Mouse (Mus musculus) lung, embryonic 14.5 days (tissue): ENCODE data around the gene Gm4869. TPM values are rescaled to one million over a fixed set of nuclear protein-coding genes. Genes with fewer than 3 reads are reported as not detected.

Experiments used
- ATAC-seq: fragments of 200-750 bp; cut with Nextera tagmentation; 2 replicates; pipeline ENCODE4 v1.8.0; 2017; ENCODE audit warnings: mild to moderate bottlenecking, moderate TSS enrichment, moderate library complexity; ENCODE audit not compliant: insufficient read depth
- DNase-seq: peaks from one replicate; pipeline ENCODE4 v3.0.0-alpha.2; 2015
- H3K27ac ChIP-seq: fragments of 300-500 bp; sonication (generic); 2 replicates; pipeline ENCODE4 v1.5.1; 2014; ENCODE audit warnings: low read depth, mild to moderate bottlenecking, moderate library complexity
- H3K27me3 ChIP-seq: fragments of 300-500 bp; sonication (generic); 2 replicates; pipeline ENCODE4 v1.6.1; 2014; ENCODE audit warnings: low read length, control low read depth; ENCODE audit not compliant: insufficient read depth
- H3K36me3 ChIP-seq: fragments of 300-500 bp; sonication (generic); 2 replicates; pipeline ENCODE4 v1.6.1; 2014; ENCODE audit warnings: control low read depth; ENCODE audit not compliant: insufficient read depth
- H3K4me1 ChIP-seq: fragments of 300-500 bp; sonication (generic); 2 replicates; pipeline ENCODE4 v1.6.1; 2014; ENCODE audit warnings: antibody characterized with exemption, control low read depth; ENCODE audit not compliant: insufficient read depth
- H3K4me2 ChIP-seq: fragments of 300-500 bp; sonication (generic); 2 replicates; pipeline ENCODE4 v1.6.1; 2014; ENCODE audit warnings: mild to moderate bottlenecking
- H3K4me3 ChIP-seq: fragments of 300-500 bp; sonication (generic); 2 replicates; pipeline ENCODE4 v1.5.1; 2014; ENCODE audit warnings: low read depth, low read length
- H3K9ac ChIP-seq: fragments of 300-500 bp; sonication (generic); 2 replicates; pipeline ENCODE4 v1.6.1; 2014
- H3K9me3 ChIP-seq: fragments of 300-500 bp; sonication (generic); 2 replicates; pipeline ENCODE4 v1.6.1; 2016; ENCODE audit warnings: low read depth, low read length, control low read depth
- CTCF ChIP-seq: IDR thresholded peaks from 2 replicates; pipeline ENCODE4 v1.5.1; 2016; ENCODE audit warnings: antibody characterized with exemption, low read depth
- WGBS: fragments of 180-500 bp; shearing (Covaris S2); extraction: QIAGEN DNeasy Blood & Tissue Kit; methylation state at CpG from one replicate; pipeline ENCODE4 v1.1.7; 2014; 5-methylcytosine and 5-hydroxymethylcytosine counted together
- polyA plus RNA-seq: library from polyadenylated mRNA; unstranded; fragments of >200 nt; fragmentation: Nextera tagmentation; extraction: Ambion mirVana; gene quantifications from 2 replicates; pipeline ENCODE4 v1.2.1, GENCODE M21; 2014

Gene Gm4869
- polyA plus RNA-seq, 1 experiment from 2014 or later = not detected

DNA sequence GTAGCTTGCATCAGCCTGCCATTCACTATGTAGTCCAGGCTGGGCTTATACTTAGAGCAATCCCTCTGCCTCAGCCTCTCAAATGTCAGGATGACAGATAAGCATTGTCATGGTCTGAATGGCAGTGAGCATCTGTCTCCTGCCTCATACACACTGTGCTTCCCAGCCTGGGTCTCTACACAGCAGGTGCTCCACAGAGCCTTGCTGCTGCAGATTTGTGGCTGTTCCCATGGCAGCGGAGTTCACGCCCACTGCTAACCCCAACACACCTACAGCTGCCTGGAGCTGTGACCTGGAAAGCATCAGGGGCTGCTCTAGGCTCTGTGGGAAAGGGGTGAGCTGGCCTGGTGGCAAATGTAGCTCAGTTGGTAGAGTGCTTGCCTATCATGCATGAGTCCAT lies 19.5 kb downstream of the Gm4869 start:
- DNase-seq (no peak), ATAC-seq (no peak)
- WGBS = 79% methylated on average over 2 of the region's 2 CpGs
- H3K4me1 ChIP-seq = no peaks in the 10 kb centered on the region
- H3K9ac ChIP-seq = no peak overlapping the region
- no peak overlapping the region for H3K4me2 ChIP-seq
- H3K27ac ChIP-seq = no peak overlapping the region
- H3K27me3 ChIP-seq = no peaks in the 10 kb centered on the region
- no peak for TF ChIP-seq CTCF
- H3K4me3 ChIP-seq = no peak overlapping the region
- H3K36me3 ChIP-seq = no peaks in the 10 kb centered on the region
- H3K9me3 ChIP-seq = no peaks in the 10 kb centered on the region

DNA sequence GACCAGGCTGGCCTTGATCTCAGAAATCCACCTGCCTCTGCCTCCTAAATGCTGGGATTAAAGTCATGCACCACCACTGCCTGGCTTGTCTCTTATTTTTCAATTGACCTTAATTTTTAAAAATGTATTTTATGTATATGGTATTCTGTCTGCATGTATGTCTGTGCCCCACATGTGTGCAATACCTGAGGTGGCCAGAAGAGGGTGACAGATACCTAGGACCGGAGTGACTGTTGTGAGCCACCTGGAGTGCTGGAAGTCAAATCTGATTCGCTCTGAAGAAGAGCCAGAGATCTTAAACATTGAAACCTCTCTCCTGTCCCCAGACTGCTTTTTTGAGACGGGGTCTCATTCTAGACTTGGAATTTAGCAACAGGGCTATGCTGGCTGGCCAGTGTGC lies 26.9 kb downstream of the Gm4869 start:
- Histone ChIP-seq H3K9me3 (no peaks in the 10 kb centered on the region), H3K4me1 (no peaks in the 10 kb centered on the region), H3K27ac (no peak overlapping the region), H3K27me3 (no peaks in the 10 kb centered on the region), H3K9ac (no peak overlapping the region), H3K36me3 (no peaks in the 10 kb centered on the region), H3K4me2 (no peak overlapping the region), H3K4me3 (no peak overlapping the region)
- ATAC-seq (no peak), DNase-seq (peak; percentile 27)
- peak; percentile 58 for TF ChIP-seq CTCF
- WGBS = 77% methylated on average over 3 of the region's 3 CpGs

DNA sequence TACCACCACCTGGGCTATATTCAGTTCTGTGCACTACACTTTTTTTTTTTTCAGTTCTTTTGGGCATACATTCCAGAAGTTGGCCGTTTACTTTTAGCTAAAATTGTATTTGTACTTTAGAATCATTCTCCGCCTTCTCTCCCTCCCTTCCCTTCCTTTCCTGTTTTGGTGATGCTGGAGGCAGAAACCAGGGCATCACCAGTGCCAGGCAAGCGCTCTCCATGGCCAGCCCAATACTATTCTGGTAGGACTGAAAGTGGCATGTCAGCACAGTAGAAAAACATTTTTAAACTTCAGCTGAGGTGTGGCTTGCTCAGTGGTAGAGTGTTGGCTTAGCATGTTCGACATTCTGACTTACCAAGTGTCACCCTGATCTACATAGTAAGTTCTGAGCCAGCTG lies 36.0 kb downstream of the Gm4869 start:
- TF ChIP-seq CTCF = no peak
- H3K4me2 ChIP-seq = no peak overlapping the region
- no peaks in the 10 kb centered on the region for H3K36me3 ChIP-seq
- no peaks in the 10 kb centered on the region for H3K9me3 ChIP-seq
- H3K4me1 ChIP-seq = no peaks in the 10 kb centered on the region
- no peaks in the 10 kb centered on the region for H3K27me3 ChIP-seq
- WGBS = 70% methylated on average over 4 of the region's 4 CpGs
- DNase-seq (no peak), ATAC-seq (no peak)
- H3K4me3 ChIP-seq = no peak overlapping the region
- H3K27ac ChIP-seq = no peak overlapping the region
- no peak overlapping the region for H3K9ac ChIP-seq

DNA sequence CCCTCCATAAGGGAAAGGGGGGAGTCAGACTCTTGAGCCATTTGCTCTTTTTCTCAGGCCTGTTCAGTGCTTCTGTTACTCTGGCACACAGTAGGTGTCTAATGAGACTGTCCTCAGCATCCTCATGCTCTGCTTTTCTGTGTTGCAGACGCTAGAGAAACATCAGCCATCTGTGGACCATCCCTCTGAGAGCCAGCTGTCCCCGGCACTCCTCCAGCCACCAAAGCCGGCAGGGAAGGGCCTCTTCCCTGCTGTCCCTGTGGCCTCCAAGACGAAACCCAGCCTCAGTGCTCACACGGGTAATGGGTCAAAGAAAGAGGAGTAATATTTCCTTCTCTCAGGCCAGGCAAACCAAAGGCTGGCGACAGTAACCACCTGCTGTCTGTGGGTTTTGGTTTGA lies 45.7 kb downstream of the Gm4869 start:
- no peaks in the 10 kb centered on the region for H3K27me3 ChIP-seq
- H3K27ac ChIP-seq = no peak overlapping the region
- no peaks in the 10 kb centered on the region for H3K36me3 ChIP-seq
- 51% methylated on average over 6 of the region's 6 CpGs for WGBS
- H3K9me3 ChIP-seq = no peaks in the 10 kb centered on the region
- no peak overlapping the region for H3K4me2 ChIP-seq
- no peak for TF ChIP-seq CTCF
- no peak for DNase-seq
- no peak overlapping the region for H3K9ac ChIP-seq
- no peak overlapping the region for H3K4me3 ChIP-seq
- H3K4me1 ChIP-seq = no peaks in the 10 kb centered on the region
- no peak for ATAC-seq

DNA sequence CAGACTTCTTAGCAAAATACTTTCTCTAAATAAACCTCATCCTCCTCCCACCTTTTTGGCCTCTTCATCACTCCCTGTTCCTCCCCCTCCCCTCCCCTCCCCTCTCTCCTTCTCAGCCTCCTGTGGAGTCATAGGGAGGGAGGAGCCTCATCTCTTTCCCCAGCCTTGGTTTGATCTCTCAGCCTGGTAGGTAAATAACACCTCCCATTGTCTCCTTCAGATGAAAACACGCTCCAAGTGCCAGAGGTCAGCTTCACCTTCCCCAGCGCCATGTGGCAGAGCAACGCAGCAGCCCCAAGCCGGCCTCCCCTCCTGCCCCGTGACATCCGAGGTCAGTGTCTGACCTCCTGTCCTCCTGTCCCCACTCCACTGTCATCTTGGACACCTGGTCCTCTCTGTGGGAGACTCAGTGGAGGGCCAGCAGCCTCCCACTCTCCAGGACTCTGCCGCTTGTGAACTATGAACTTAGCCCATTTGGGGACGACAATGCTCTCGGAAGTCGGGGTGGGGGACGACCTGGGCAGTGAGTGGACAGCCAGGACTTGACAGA lies 47.3 kb downstream of the Gm4869 start:
- Histone ChIP-seq H3K4me1 (no peaks in the 10 kb centered on the region), H3K36me3 (no peaks in the 10 kb centered on the region), H3K9me3 (no peaks in the 10 kb centered on the region), H3K4me2 (no peak overlapping the region), H3K27me3 (no peaks in the 10 kb centered on the region), H3K9ac (no peak overlapping the region), H3K27ac (no peak overlapping the region), H3K4me3 (no peak overlapping the region)
- 9% methylated on average over 11 of the region's 11 CpGs for WGBS
- TF ChIP-seq CTCF = no peak
- DNase-seq = no peak
- ATAC-seq = no peak

DNA sequence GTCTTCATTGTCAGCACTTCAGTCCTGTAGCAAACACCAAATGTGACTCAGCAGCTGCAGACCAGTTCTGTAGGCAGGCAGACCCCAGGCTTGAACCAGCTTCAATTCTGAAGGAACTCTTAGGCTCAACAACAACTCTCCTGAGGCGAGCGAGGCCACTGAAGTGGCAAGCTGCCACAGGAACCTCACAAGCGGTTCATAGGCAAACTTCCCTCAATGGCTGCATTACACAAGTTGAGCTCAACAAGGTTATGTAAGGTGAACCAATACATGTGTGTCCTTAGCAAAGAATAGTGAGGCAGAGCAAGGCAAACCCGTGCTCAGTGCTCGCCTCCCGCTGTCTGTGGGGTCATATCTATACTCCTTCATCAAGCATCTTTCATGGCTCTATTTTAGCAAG lies 52.7 kb downstream of the Gm4869 start:
- 73% methylated on average over 6 of the region's 6 CpGs for WGBS
- no peak for DNase-seq
- no peak overlapping the region for H3K4me2 ChIP-seq
- peaks cover 5% of the 10 kb centered on the region; the same call in 1 of the 2 replicates for H3K4me1 ChIP-seq
- H3K27ac ChIP-seq = no peak overlapping the region
- H3K9ac ChIP-seq = no peak overlapping the region
- TF ChIP-seq CTCF = no peak
- H3K4me3 ChIP-seq = no peak overlapping the region
- no peaks in the 10 kb centered on the region for H3K27me3 ChIP-seq
- no peaks in the 10 kb centered on the region for H3K9me3 ChIP-seq
- no peaks in the 10 kb centered on the region for H3K36me3 ChIP-seq
- ATAC-seq = no peak

DNA sequence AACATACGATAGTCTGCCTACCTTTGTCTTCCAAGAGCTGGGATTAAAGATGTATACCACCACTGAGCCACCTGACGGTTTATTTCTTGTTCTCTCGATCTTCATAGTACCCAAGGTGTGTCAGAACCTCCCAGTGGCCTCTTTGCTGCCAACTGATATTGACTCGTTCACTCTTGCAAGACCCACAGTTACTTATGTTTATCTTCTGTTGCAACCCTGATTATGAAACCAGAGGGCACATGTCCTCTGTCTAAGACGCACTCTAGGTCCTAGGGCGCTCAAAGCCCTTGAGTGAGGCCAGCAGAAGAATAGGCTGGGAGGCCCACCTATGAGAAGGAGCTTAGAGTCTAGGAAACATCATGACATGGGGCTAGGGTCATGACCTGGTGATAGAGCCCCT lies 55.3 kb downstream of the Gm4869 start:
- no peak for TF ChIP-seq CTCF
- H3K9me3 ChIP-seq = no peaks in the 10 kb centered on the region
- no peak overlapping the region for H3K4me3 ChIP-seq
- no peaks in the 10 kb centered on the region for H3K27me3 ChIP-seq
- peaks cover 8% of the 10 kb centered on the region; the same call in 1 of the 2 replicates for H3K4me1 ChIP-seq
- H3K36me3 ChIP-seq = no peaks in the 10 kb centered on the region
- H3K27ac ChIP-seq = no peak overlapping the region
- WGBS = 79% methylated on average over 6 of the region's 6 CpGs
- no peak overlapping the region for H3K9ac ChIP-seq
- no peak for DNase-seq
- no peak for ATAC-seq
- H3K4me2 ChIP-seq = no peak overlapping the region
